Mouse (Mus musculus) ovary, adult 18-20 months (tissue): ENCODE data around the gene Nlrc5.
"Not testable (repeated sequence)": the region's sequence is repeated elsewhere in the genome, so short reads cannot be mapped to it uniquely, and the experiment has no call there.

Experiments used
- DNase-seq: peaks from one replicate; pipeline ENCODE4 v3.0.0; 2022; ENCODE audit warnings: low spot score, mixed read lengths

The Nlrc5 gene

GRCm38 (mm10) chr8:94418017-94418416 lies 16.1 kb upstream of the Nlrc5 start:
- DNase-seq: no peak

- no peak for DNase-seq
Observed at GRCm38 (mm10) chr8:94422270-94422669, 11.9 kb upstream of the Nlrc5 start.

GRCm38 (mm10) chr8:94427953-94428352 lies 6.2 kb upstream of the Nlrc5 start:
- DNase-seq: no peak

GRCm38 (mm10) chr8:94428420-94428819 lies 5.7 kb upstream of the Nlrc5 start:
- no peak for DNase-seq

GRCm38 (mm10) chr8:94429376-94429775 lies 4.8 kb upstream of the Nlrc5 start:
- DNase-seq: no peak

GRCm38 (mm10) chr8:94432212-94432611 lies 1.9 kb upstream of the Nlrc5 start:
- DNase-seq: no peak

GRCm38 (mm10) chr8:94434958-94435357 lies 802 bp downstream of the Nlrc5 start:
- DNase-seq: no peak

GRCm38 (mm10) chr8:94435397-94436111 lies 1.4 kb downstream of the Nlrc5 start:
- DNase-seq: no peak

- DNase-seq: no peak
Observed at GRCm38 (mm10) chr8:94436112-94436572, 2.0 kb downstream of the Nlrc5 start.

- no peak for DNase-seq
Observed at GRCm38 (mm10) chr8:94436900-94437299, 2.7 kb downstream of the Nlrc5 start.

- no peak for DNase-seq
Observed at GRCm38 (mm10) chr8:94438659-94439058, 4.5 kb downstream of the Nlrc5 start.

GRCm38 (mm10) chr8:94439691-94440090 lies 5.5 kb downstream of the Nlrc5 start:
- DNase-seq: no peak

- no peak for DNase-seq
Observed at GRCm38 (mm10) chr8:94440389-94440788, 6.2 kb downstream of the Nlrc5 start.

- DNase-seq: no peak
Observed at GRCm38 (mm10) chr8:94441686-94442085, 7.5 kb downstream of the Nlrc5 start.

GRCm38 (mm10) chr8:94443153-94443552 lies 9.0 kb downstream of the Nlrc5 start:
- no peak for DNase-seq

- DNase-seq: no peak
Observed at GRCm38 (mm10) chr8:94444480-94444879, 10.3 kb downstream of the Nlrc5 start.

GRCm38 (mm10) chr8:94447142-94447541 lies 13.0 kb downstream of the Nlrc5 start:
- no peak for DNase-seq

GRCm38 (mm10) chr8:94447583-94448324 lies 13.6 kb downstream of the Nlrc5 start:
- DNase-seq: no peak

- DNase-seq: not testable (repeated sequence)
Observed at GRCm38 (mm10) chr8:94452991-94453390, 18.8 kb downstream of the Nlrc5 start.

GRCm38 (mm10) chr8:94453868-94454488 lies 19.8 kb downstream of the Nlrc5 start:
- DNase-seq: no peak

GRCm38 (mm10) chr8:94454905-94455304 lies 20.7 kb downstream of the Nlrc5 start:
- no peak for DNase-seq

GRCm38 (mm10) chr8:94456071-94456470 lies 21.9 kb downstream of the Nlrc5 start:
- no peak for DNase-seq

- DNase-seq: no peak
Observed at GRCm38 (mm10) chr8:94458567-94458966, 24.4 kb downstream of the Nlrc5 start.
